Mouse (Mus musculus) neural tube, embryonic 14.5 days (tissue): ENCODE results near the gene Smad3. TPM values are rescaled to one million over a fixed set of nuclear protein-coding genes. Genes with fewer than 3 reads are reported as not detected.
A peak's percentile ranks its signal among the peaks of the same experiment; 100 is the strongest.

Experiments used
- ATAC-seq: fragments of 200-750 bp; cut with Nextera tagmentation; 2 replicates; pipeline ENCODE4 v1.8.0; 2017; ENCODE audit warnings: low read depth, mild to moderate bottlenecking, moderate TSS enrichment, moderate library complexity
- H3K27ac ChIP-seq: fragments of 300-500 bp; sonication (generic); 2 replicates; pipeline ENCODE4 v1.5.1; 2014; ENCODE audit warnings: low read depth, mild to moderate bottlenecking, control low read depth, low read length, moderate library complexity, mixed read lengths
- H3K27me3 ChIP-seq: fragments of 300-500 bp; sonication (generic); 2 replicates; pipeline ENCODE4 v1.6.1; 2014; ENCODE audit warnings: low read length; ENCODE audit not compliant: control insufficient read depth, insufficient read depth
- H3K36me3 ChIP-seq: fragments of 300-500 bp; sonication (generic); 2 replicates; pipeline ENCODE4 v1.6.1; 2014; ENCODE audit warnings: low read length, mixed read lengths; ENCODE audit not compliant: control insufficient read depth, insufficient read depth
- H3K4me1 ChIP-seq: fragments of 300-500 bp; sonication (generic); 2 replicates; pipeline ENCODE4 v1.6.1; 2014; ENCODE audit warnings: low read length; ENCODE audit not compliant: control insufficient read depth, insufficient read depth
- H3K4me2 ChIP-seq: fragments of 300-500 bp; sonication (generic); 2 replicates; pipeline ENCODE4 v1.6.1; 2014; ENCODE audit warnings: mild to moderate bottlenecking, low read depth, low read length, control low read depth
- H3K4me3 ChIP-seq: fragments of 300-500 bp; sonication (generic); 2 replicates; pipeline ENCODE4 v1.5.1; 2014; ENCODE audit warnings: low read depth, low read length, control low read depth, mixed read lengths
- H3K9ac ChIP-seq: fragments of 300-500 bp; sonication (generic); replicated peaks from 2 replicates; pipeline ENCODE4 v1.6.1; 2014; ENCODE audit warnings: low read depth, mild to moderate bottlenecking, control low read depth, low read length, mixed read lengths
- H3K9me3 ChIP-seq: fragments of 300-500 bp; sonication (generic); 2 replicates; pipeline ENCODE4 v1.6.1; 2016; ENCODE audit warnings: low read length; ENCODE audit not compliant: control insufficient read depth
- WGBS: fragments of 180-500 bp; shearing (Covaris S2); extraction: QIAGEN DNeasy Blood & Tissue Kit; methylation state at CpG from one replicate; pipeline ENCODE4 v1.1.7; 2014; 5-methylcytosine and 5-hydroxymethylcytosine counted together
- polyA plus RNA-seq: library from polyadenylated mRNA; unstranded; fragments of >200 nt; fragmentation: Nextera tagmentation; extraction: Ambion mirVana; gene quantifications from 2 replicates; pipeline ENCODE4 v1.2.1, GENCODE M21; 2014

Smad3 gene
- polyA plus RNA-seq, 1 experiment from 2014 or later = 6.4 TPM

DNA sequence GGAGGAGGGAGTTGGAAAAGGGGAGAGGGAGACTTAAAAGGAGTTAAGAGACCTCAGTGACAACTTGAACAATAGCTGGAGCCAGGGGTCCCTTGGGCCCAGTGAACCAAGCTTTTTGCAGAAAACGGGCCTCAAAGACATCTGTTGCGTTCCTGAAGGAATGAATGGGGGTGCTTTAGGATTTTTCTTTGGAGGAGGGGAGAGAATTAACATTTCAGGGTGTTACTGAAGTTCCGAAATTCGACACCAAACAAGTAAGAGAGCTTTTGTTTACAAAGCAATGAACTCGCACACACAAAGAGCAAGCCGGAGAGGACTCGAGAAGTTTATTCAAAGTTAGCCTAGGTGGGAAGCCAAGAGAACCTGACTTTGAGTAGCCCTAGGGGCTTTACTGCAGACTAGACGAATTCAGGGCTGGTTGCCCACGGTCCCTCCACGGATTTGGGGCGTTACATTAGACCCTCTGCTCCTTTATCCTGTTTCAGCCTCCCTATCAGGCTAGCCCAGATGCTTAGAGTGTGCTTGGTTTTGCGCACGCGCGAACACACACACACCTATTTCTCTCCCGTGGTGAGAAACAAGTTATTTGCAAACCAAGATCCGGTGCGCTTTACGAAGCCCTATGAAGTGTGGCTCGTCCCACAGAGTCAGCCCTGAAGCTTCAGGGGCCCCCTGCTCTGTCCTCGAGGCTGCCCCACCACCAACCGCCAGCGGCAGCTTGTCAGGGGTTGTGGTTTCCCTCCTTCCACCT, 1.0 kb upstream of the Smad3 start:
- H3K4me2 ChIP-seq = peak overlapping the region; percentile 99
- no peak overlapping the region; the same call in 1 of the 2 replicates for H3K9ac ChIP-seq
- peak overlapping the region; percentile 74 for H3K4me3 ChIP-seq
- H3K9me3 ChIP-seq = no peaks in the 10 kb centered on the region
- H3K4me1 ChIP-seq = peaks cover 32% of the 10 kb centered on the region
- H3K27me3 ChIP-seq = no peaks in the 10 kb centered on the region
- peak overlapping the region; percentile 78 for H3K27ac ChIP-seq
- no peak for ATAC-seq
- H3K36me3 ChIP-seq = no peaks in the 10 kb centered on the region
- WGBS = 1% methylated on average over 23 of the region's 23 CpGs

DNA sequence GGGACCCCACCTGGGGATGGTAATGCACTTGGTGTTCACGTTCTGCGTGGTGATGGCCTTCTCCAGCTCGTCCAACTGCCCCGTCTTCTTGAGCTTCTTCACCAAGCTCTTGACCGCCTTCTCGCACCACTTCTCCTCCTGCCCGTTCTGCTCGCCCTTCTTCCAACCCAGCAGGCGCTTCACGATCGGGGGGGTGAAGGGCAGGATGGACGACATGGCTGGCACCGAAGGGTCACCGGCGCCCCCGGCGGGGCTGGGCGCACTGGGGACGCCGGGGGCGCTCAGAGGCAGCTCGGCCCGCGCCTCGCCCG, 377 bp downstream of the Smad3 start:
- Histone ChIP-seq H3K36me3 (no peaks in the 10 kb centered on the region), H3K27me3 (no peaks in the 10 kb centered on the region), H3K4me2 (peak overlapping the region; percentile 99), H3K27ac (peak overlapping the region; percentile 78), H3K4me1 (peaks cover 32% of the 10 kb centered on the region), H3K9ac (peak overlapping the region; percentile 70), H3K9me3 (no peaks in the 10 kb centered on the region), H3K4me3 (peak overlapping the region; percentile 74)
- ATAC-seq = no peak
- 0% methylated on average over 26 of the region's 26 CpGs for WGBS

DNA sequence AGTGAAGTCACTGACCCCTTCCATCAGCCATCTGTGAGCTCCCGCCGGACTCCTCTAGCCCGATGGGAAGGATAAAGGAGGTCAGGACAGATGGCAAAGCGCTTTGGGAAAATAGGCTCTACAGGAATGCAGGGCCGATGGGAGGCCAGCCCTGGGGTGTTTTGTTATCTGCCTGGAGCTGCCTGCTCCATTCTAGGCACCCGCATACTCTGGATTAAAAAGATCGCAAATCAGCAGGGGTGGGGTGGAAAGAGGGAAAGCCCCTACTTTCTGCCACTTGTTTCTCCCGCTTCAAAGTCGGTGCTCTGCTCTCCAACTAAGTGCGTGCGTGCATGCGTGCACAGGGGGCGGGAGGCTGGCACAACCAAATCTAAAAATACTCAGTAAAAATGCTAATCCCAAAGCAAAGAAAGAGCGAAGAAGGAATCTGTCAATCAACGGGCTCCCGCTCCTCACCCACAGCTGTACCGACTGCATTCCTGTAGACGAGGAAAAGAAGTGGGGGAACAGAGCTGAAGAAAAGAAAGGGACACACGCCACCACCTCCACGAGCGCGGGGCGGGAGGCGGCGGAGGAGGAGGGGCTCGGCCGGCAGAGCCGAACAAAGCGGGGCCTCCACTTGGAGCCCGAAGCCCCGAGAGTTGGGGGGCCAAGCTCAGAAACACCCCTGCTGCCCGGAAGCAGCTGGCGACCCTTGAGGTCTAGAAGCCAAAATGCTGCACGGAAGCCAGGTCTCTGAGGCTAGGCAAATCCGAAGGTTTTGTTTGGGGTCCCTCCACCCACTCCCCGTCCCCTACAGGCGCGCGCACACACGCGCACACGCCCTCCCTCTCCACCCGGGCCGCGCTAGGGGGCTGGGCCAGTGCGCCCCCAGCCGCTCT, 973 bp downstream of the Smad3 start:
- ATAC-seq = peak; percentile 29; the same call in 1 of the 2 replicates
- no peaks in the 10 kb centered on the region for H3K9me3 ChIP-seq

DNA sequence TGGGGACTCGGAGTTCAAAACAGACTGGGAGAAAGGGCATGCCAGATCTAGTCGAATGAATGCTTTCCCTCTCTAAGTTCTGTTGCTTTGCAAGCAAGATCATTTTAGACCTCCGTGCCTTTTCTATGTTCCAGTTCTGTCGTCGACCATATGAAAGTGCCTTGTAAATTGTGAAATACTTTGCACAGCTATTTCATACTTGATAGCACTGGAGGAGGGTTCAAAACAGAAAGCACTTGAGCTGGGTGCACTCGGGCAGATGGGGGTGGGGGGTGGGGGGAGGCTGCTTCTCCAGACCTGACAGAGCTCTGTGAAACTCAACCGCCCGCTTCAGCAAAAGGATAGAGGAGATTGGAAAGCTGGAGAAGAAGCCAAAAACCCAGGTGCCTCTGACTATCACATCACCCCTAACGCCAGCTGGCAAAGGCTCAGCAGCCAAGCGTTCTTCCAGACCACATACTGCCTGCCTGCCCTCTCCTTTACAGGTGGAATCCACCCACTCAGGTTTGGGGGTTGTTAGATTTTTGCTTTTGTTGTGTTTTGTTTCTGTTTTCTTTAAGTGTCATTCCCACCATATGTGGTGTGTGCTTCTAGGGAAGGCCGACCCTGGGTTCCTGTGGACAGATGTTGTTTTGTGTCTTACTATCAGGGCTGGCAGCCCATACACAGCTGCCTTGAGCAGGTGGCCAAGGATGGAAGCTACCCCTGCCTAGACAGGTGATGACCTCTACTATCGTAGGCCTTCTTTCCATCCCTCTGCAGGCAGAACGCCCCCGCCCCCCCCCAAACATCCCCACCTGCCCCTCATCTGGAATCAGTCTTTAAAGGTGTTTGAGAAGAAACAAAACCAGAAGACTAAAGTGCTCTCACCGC, 1.9 kb downstream of the Smad3 start:
- Histone ChIP-seq H3K9ac (peak overlapping the region; percentile 70; the same call in 1 of the 2 replicates), H3K4me1 (peaks cover 32% of the 10 kb centered on the region), H3K27ac (no peak overlapping the region; the same call in 1 of the 2 replicates), H3K4me2 (peak overlapping the region; percentile 99), H3K9me3 (no peaks in the 10 kb centered on the region), H3K4me3 (peak overlapping the region; percentile 74), H3K27me3 (no peaks in the 10 kb centered on the region), H3K36me3 (no peaks in the 10 kb centered on the region)
- 29% methylated on average over 15 of the region's 15 CpGs for WGBS
- ATAC-seq = no peak

More for the DNA sequence above, 973 bp downstream of the Smad3 start:
- H3K27ac ChIP-seq = peak overlapping the region; percentile 78
- under 1% methylated on average over 45 of the region's 47 CpGs for WGBS
- peaks cover 32% of the 10 kb centered on the region for H3K4me1 ChIP-seq
- H3K27me3 ChIP-seq = no peaks in the 10 kb centered on the region
- H3K4me3 ChIP-seq = peak overlapping the region; percentile 74
- H3K4me2 ChIP-seq = peak overlapping the region; percentile 99
- peak overlapping the region; percentile 70 for H3K9ac ChIP-seq
- no peaks in the 10 kb centered on the region for H3K36me3 ChIP-seq

DNA sequence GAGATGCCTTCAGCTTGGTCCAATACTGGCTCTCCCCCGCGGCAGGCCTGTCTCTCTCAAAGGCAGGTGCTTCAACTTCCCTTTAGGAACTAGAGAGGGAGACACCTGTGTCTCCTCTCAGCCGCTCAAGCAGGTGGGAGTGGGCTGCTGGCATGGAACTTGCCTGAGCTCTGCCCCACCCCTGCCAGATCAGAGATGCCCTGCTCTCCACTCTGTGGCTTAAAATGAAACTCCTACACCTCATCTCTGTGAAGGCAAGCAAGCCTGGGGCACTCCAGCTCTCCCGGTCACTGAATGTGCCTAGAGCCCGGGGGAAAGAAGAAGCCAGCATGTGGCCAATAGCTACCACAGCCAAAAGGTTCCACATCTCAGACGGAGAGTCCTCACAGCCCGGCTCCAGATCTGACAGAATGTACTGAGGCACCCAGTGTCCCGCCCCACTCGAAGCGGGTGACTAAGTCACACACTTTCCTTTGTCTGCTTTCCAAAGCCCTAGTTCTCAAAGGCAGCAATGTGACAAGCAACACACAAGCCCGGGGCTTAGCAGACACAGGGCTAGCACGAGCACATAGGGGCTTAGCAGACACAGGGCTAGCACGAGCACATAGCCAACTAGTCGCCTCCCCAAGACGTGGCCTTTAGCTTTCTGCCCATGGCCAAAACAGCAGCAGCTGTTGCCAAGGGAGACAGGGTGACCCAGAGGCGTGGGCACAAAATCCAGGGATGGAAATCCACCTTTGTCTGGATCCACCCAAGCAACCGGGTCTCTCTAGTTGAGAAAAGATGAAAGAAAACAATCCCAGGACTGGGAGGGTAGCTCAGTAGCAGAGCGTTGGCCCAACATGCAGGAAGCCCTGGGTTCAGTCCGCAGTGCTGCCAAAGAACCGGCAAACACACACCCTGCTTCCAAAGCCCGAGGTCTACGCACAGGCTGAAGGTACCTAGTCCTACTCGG, 3.0 kb downstream of the Smad3 start:
- Histone ChIP-seq H3K9ac (peak overlapping the region; percentile 32; the same call in 1 of the 2 replicates), H3K4me1 (peaks cover 40% of the 10 kb centered on the region), H3K27ac (peak overlapping the region; percentile 34; the same call in 1 of the 2 replicates), H3K4me2 (peak overlapping the region; percentile 99), H3K36me3 (no peaks in the 10 kb centered on the region), H3K4me3 (peak overlapping the region; percentile 74), H3K9me3 (no peaks in the 10 kb centered on the region), H3K27me3 (no peaks in the 10 kb centered on the region)
- ATAC-seq = no peak
- WGBS = 28% methylated on average over 23 of the region's 23 CpGs

DNA sequence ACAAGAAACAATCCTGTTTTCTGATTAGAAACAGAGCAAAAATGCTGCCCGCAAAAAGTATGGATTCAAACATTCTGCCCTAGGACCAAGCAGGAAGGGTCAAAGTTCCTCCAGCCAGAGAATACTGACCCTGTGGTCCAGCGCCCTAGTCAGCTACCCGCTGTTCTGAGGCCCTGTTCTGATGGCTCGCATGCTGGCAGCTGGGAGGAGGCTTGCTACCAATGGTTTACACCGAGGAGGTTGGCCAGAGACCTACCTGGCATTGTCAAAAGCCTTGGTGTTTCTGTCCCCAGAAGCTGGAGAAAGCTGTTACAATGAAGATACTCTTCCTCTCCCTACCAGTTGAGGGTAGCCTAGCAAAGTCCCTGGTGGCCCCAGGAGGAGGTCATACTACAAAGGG, 3.8 kb downstream of the Smad3 start:
- H3K27me3 ChIP-seq = no peaks in the 10 kb centered on the region
- no peak overlapping the region for H3K27ac ChIP-seq
- ATAC-seq = no peak
- H3K4me2 ChIP-seq = peak overlapping the region; percentile 99; the same call in 1 of the 2 replicates
- H3K4me1 ChIP-seq = peaks cover 44% of the 10 kb centered on the region
- WGBS = 72% methylated on average over 5 of the region's 5 CpGs
- H3K9ac ChIP-seq = no peak overlapping the region
- no peaks in the 10 kb centered on the region for H3K9me3 ChIP-seq
- H3K4me3 ChIP-seq = 0 out of 2 replicates have a peak overlapping the region, but pooled peaks have one; percentile 5
- no peaks in the 10 kb centered on the region for H3K36me3 ChIP-seq

DNA sequence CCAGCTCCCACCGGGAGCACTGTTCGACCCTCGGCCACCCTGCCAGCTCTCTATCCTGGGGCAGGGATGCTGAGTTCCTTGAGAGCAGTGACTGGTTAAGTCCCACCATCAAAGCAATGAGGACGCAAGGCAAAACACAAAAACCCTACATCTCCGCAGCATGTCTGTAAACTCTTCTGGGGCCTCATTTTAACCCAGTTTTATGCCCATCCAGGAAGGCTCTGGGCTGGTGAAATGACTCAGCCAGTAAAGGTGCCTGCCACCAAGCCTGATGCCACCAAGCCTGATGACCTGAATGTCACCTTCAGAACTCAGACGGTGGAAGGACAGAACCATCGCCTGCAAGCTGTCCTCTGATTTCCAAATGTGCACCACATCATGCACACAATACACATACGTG, 4.4 kb downstream of the Smad3 start:
- WGBS = 80% methylated on average over 8 of the region's 8 CpGs
- Histone ChIP-seq H3K9ac (no peak overlapping the region), H3K36me3 (no peaks in the 10 kb centered on the region), H3K4me1 (peaks cover 44% of the 10 kb centered on the region), H3K9me3 (no peaks in the 10 kb centered on the region), H3K4me2 (peak overlapping the region; percentile 99; the same call in 1 of the 2 replicates), H3K27ac (no peak overlapping the region), H3K4me3 (no peak overlapping the region), H3K27me3 (no peaks in the 10 kb centered on the region)
- ATAC-seq = no peak

DNA sequence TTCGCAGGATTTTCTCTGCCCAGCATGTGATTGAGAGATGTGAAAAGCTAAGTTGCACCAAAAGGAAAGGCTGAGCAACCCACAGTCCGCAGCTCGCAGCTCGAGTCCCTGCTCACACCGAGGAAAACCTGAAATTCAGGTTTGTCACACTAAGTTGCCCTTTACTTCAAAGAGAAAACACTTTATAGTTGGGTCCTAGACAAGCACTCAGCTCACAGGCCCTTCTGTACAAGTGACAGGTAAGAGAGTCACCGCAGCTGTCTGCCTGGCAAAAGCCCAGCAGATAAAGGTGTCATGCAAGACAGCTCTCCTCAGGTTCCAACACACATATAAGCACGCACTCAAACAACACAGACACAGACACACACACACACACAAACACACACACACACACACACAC, 5.2 kb downstream of the Smad3 start:
- Histone ChIP-seq H3K4me1 (peaks cover 43% of the 10 kb centered on the region), H3K9ac (no peak overlapping the region), H3K9me3 (no peaks in the 10 kb centered on the region)

More for the DNA sequence above, 5.2 kb downstream of the Smad3 start:
- Histone ChIP-seq H3K4me2 (no peak overlapping the region), H3K36me3 (no peaks in the 10 kb centered on the region), H3K4me3 (no peak overlapping the region), H3K27me3 (no peaks in the 10 kb centered on the region), H3K27ac (no peak overlapping the region)
- 83% methylated on average over 7 of the region's 7 CpGs for WGBS
- no peak for ATAC-seq
